Mouse (Mus musculus) inflammation-experienced regulatory T-cells, adult 6 months (primary cell): ENCODE results near the gene Gm19426. TPM values are rescaled to one million over a fixed set of nuclear protein-coding genes. Genes with fewer than 3 reads are reported as not detected.
A peak's percentile ranks its signal among the peaks of the same experiment; 100 is the strongest.

Source experiments
- ATAC-seq: one replicate; pipeline ENCODE4 v1.8.0; 2017
- polyA plus RNA-seq, 3 experiments: library from polyadenylated mRNA; unstranded; fragments of 100-300 nt; shearing (Covaris generic); gene quantifications; one replicate each; pipeline ENCODE4 v1.2.1; 2017

Gene Gm19426
- polyA plus RNA-seq, 3 experiments from 2014 or later, result not detected

- no peak for ATAC-seq
Measured at GRCm38 (mm10) chr2:84717357-84717756, 26.1 kb downstream of the Gm19426 start.

DNA sequence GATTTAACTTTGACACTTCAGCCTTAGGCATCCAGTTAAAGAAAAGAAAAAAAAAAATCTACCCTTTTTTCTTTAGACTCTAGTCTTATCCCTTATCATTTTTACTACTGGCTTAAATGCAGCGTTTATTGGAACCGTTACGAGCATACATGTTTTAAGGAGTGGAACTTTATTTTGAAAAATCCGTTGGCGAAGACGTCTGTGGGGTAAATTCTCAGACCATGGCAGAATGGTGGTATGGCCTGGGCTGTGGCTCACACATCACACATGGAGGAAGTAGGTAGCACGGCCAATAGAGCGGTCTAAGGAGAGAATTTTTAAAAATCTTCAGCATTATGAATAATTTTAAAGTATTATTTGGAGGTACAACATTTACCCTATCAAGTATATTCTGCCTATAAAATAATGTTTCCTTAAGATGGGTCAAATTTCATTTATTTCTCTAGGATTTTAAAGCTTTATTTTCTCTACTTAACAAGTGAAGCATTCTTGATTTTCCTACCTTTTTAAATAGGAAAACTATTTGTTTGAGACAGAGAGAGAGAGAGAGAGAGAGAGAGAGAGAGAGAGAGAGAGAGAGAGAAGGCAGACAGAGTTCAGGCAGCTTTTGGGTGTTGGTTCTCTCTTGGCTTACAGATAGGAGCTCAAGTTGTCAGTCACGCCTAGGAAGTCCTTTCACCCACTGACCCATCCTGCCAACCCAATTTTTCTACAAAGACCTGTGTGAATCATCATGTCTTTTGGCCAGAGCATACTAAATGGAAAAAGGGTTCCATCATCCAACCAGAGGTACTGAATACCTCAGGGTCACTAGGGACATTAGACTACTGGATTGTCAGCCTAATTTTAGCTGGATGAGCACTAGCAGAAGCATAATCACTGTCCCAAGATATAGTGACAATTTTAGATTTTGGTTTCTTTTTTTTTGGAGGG is 26.8 kb downstream of the Gm19426 start:
- no peak for ATAC-seq

- peak; percentile 88 for ATAC-seq
Measured at GRCm38 (mm10) chr2:84715562-84716361, 27.7 kb downstream of the Gm19426 start.

DNA sequence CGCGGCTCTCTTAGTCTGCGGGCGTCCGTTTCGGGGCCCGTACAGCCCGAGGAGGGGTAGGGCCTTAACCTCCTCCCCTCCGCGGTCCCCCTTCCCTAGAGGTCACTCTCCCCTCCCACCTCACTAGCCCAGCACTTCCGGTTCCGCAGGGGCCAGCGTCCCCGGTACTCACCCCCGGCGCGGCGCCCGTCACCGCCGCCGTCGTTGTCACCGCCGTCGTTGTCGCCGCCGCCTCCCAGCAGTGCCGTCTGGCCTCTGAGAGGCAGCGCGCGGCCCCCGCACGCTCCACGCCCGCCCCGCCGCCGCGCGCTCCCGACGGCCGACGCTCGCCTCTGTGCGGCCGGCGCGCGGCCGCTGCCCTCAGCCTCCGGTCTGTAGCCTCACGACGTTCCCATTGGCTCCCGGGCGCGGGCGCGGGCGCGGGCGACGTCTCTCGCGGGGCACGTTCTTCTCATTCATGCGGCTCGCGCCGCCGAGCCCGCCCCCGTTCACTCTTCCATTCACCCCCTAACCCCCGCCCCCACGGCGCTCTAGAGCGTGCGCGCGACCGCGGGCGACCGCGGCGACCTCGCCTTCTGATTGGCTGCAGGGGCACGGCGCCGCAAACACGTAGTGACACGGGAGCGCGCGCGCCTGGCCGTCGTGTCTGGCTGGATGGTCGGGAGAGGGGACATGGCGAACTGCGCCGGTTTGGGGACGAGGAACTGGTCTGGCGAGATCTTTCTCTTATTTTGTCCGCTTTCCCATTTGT is 28.5 kb downstream of the Gm19426 start, which contains the start of gene Zdhhc5:
Gene Zdhhc5 (minus strand): TSS at position 370 of the 751 bp plus-strand sequence.
- ATAC-seq, result peak; percentile 68

GRCm38 (mm10) chr2:84714422-84714810 is 29.0 kb downstream of the Gm19426 start:
- no peak for ATAC-seq

DNA sequence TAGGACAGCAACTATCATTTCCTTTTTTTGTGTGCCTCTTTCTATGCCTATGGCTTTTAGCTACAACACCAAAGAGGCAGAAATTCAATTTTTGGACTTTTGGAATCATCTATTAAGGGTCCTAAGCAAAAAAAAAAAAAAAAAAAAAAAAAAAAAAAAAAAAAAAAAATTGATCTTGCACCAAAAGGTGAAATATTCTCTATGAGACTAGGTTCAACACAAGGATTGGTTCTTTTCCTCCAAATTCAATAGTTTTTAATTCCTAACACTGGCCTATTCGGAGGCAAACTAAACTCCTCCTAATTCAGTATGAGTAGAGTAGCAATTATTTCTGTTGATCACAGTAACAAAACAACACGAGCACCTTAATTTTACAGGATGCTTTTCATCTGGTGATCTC is 31.6 kb downstream of the Gm19426 start:
- ATAC-seq, result no peak

DNA sequence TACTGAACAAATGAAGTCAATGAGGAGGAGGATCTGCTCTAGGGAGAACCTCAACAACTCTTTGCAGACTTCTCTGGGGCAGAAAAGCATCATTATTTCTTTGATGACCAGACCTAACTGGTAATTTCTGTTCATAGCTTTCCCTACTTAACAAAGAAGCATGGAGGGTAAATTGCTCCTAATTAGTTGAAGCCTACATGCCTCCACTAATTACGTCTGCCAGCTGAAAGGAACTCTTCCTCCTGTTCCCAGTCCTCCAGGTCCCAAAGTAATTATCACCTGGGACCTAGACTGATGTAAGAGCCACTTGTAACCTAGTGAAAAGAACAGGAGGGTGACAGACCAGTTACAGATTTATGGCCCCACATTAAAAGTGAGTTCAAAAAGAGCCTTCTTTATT is 35.9 kb downstream of the Gm19426 start:
- ATAC-seq, result no peak

DNA sequence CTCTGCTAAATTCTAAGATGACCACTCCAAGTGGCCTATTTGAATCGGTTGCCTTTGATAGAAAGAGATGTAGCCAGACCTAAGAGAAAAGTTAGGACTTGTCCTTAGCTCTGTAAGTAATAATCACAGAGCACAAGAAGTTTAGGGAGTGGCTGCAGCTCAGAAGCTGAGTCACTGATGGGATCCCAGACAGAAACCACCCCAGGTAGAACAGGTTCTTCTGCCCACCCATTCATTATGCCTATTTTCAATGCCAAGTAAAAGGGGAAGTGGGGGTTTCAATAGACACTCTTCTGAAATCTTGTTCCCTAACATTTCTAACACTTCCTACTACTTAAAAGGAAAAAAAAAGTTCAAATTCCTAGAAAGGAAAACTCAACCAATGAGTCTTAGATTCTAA is 38.2 kb downstream of the Gm19426 start:
- no peak for ATAC-seq

- ATAC-seq, result no peak
Measured at GRCm38 (mm10) chr2:84704329-84704728, 39.1 kb downstream of the Gm19426 start.

DNA sequence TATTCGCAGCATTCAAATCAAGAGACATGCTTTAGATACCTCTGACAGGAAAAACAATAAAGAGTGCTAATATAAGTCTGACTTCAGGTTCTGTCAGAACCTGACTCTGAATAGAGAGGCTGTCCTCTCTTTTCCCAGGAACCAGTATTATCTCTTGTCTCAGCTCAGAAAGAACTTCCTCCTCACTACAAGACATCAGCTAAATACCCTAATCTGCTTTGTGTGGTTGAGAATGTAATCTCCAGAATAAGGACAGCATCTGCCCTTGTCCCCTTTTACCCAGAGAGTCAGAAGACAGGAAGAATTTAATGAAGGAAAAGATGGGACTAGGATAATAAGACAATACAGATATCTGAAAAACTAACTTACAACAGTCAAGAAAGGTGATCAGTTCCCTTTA is 40.0 kb downstream of the Gm19426 start:
- no peak for ATAC-seq

DNA sequence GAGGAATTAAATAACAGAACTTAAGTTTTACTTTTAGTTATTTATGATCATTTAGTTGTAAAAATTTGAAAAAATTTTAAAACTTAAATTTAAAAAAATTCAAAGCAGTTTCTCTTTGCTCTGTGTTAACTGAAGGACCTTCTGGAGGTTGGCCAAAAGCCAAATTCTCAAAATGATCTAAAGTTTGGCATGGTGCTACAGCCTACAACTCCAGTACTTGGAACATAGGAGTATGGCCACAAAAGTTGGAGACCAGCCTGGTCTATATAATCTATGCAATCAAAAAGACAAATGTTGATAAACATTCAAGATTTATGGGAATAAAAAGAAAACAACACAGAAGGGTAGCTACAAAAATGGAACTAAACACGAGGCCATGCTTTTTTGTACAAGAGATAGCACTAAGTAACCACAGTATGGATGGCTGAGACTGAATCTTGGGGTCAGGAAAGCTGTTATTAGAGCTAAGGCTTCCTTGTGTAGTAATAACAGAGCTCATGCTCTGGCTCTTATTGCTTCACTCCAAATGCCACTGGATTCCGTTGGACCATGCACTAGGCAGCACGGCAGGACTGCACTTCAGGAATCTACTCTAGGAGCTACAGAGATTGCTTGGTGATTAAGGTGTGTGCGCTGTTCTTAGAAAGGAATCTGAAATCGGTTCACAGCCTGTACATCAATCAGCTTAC is 48.3 kb downstream of the Gm19426 start:
- ATAC-seq, result no peak

Other genes starting within 250 kb of the Gm19426 start
- under 1 TPM; 0.35 to 0.97 (median 0.62) TPM for gene Ctnnd1, start 92.9 kb downstream of the Gm19426 start, polyA plus RNA-seq
- under 1 TPM; 0.43 to 0.73 (median 0.64) TPM for gene Btbd18, start 84.6 kb downstream of the Gm19426 start, polyA plus RNA-seq
- 100 to 1,000 TPM; 113 to 247 (median 134) TPM for gene Selenoh, start 72.9 kb downstream of the Gm19426 start, polyA plus RNA-seq
- not detected for gene Gm28635, start 65.6 kb downstream of the Gm19426 start, polyA plus RNA-seq
- 10 to 100 TPM; 16.8 to 20.5 (median 18.9) TPM for gene Med19, start 65.3 kb downstream of the Gm19426 start, polyA plus RNA-seq
- gene Tmx2, start 64.5 kb downstream of the Gm19426 start, polyA plus RNA-seq, result 100 to 1,000 TPM in 2 of 3 experiments, 10 to 100 TPM in 1; 92.6 to 148 (median 130) TPM
- gene Zdhhc5, start 28.5 kb downstream of the Gm19426 start, polyA plus RNA-seq, result 10 to 100 TPM; 12.9 to 14.1 (median 13.3) TPM
- 10 to 100 TPM; 41.2 to 48.0 (median 44.5) TPM for gene Clp1, start 16.3 kb downstream of the Gm19426 start, polyA plus RNA-seq
- gene Ypel4, start 9.6 kb downstream of the Gm19426 start, polyA plus RNA-seq, result 1 to 10 TPM; 1.2 to 3.2 (median 2.2) TPM
- under 1 TPM in 1 of 3 experiments, not detected in 2; 0.20 TPM for gene Serping1, start 31.8 kb upstream of the Gm19426 start, polyA plus RNA-seq
- 10 to 100 TPM; 92.1 to 96.3 (median 93.4) TPM for gene Ube2l6, start 55.2 kb upstream of the Gm19426 start, polyA plus RNA-seq
- not detected for gene Smtnl1, start 79.0 kb upstream of the Gm19426 start, polyA plus RNA-seq
- 10 to 100 TPM; 25.4 to 39.8 (median 38.8) TPM for gene Timm10, start 83.3 kb upstream of the Gm19426 start, polyA plus RNA-seq
- gene Slc43a1, start 95.2 kb upstream of the Gm19426 start, polyA plus RNA-seq, result 1 to 10 TPM; 1.9 to 9.1 (median 5.9) TPM
- not detected for gene Rtn4rl2, start 143.1 kb upstream of the Gm19426 start, polyA plus RNA-seq
- 10 to 100 TPM in 1 of 3 experiments, 1 to 10 TPM in 2; 8.8 to 23.4 (median 9.2) TPM for gene Slc43a3, start 192.9 kb upstream of the Gm19426 start, polyA plus RNA-seq
- under 1 TPM in 1 of 3 experiments, not detected in 2; 0.73 TPM for gene Prg2, start 236.8 kb upstream of the Gm19426 start, polyA plus RNA-seq
- gene Prg3, start 244.6 kb upstream of the Gm19426 start, polyA plus RNA-seq, result not detected